Mouse (Mus musculus): ENCODE data around the gene Lrrc8d. TPM values are rescaled to one million over a fixed set of nuclear protein-coding genes. Genes with fewer than 3 reads are reported as not detected.

Gene Lrrc8d
- polyA plus RNA-seq, 1 experiment from 2014 or later, result 11.6 TPM

DNA sequence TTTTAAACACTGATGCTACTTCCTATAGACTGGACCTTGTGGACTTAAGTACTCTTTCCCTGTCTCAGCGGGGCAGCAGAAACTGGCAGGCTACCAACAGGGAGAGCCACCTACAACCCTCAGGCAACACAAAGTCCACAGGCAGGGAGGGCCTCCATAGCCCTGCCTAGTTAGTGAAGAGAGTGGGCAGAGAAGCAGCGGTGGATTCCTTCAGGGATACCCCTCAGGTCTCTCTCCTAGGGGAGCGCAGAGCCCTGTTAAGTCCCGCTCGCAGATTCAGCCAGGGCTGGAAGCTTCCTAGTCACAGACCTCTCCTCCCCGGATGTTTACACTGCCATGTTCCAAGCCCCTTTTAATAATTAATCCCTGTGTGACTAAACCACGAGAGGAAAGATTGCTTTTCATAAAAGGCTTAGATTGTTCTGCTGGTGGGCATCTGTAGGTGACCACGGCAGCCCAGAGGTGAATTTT lies 92.6 kb downstream of the Lrrc8d start:
- Histone ChIP-seq H3K27ac (ENCODE audit: low read depth) (peak overlapping the region; percentile 87), H3K4me2 (ENCODE audit: low read depth, low read length) (peak overlapping the region; percentile 61), H3K4me3 (ENCODE audit: low read depth, low read length) (peak overlapping the region; percentile 30; the same call in 1 of the 2 replicates), H3K4me1 (ENCODE audit: insufficient read depth) (peaks cover 23% of the 10 kb centered on the region), H3K9me3 (ENCODE audit: low read length) (no peaks in the 10 kb centered on the region), H3K27me3 (ENCODE audit: insufficient read depth, low read length) (no peaks in the 10 kb centered on the region), H3K9ac (replicated peaks) (peak overlapping the region; percentile 54), H3K36me3 (replicated peaks; ENCODE audit: insufficient read depth, low read length) (no peaks in the 10 kb centered on the region)
- TF ChIP-seq CTCF (IDR thresholded peaks at IDR 0.05; ENCODE audit: low read depth) (no peak), EP300 (IDR thresholded peaks at IDR 0.05; ENCODE audit: low read depth) (no peak)
- 43% methylated on average over 8 of the region's 8 CpGs for WGBS (ENCODE audit: insufficient replicate concordance)
- peak; percentile 89 for ATAC-seq
- DNase-seq, result peak; percentile 55

DNA sequence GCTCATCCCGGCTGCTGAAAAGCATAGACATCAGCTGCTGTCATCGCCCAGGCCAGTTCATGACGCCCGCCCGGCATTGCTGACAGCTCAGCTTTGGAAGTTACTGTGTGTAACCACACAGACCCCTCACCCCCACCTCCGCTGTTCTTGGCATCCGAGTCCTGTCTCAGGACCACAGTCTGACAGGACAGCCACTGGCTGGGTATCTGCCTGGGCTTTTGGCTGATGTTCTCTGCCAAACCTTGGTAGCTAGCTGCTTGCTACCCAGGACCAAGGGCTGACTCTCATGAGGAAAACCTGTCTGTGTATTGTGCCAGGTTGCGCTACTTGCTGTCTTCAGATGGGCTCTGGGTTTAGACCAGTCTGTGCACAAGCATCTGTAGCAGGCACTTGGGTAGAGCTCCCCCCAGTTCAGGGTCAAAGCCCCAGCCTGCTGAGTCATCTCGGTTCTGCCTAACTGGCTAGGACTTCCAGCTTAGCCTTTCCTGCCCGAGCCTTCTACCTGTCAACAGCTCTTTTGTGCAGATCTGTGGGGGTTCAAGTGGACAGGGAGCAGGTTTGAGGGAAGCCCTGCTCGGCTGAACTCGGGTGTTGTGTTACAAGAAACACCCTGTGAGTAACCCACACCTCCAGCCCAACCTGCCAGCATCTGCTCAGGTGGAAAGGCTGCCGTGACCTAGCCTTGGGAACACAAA lies 93.2 kb downstream of the Lrrc8d start:
- peak overlapping the region; percentile 54 for H3K9ac ChIP-seq (replicated peaks)
- WGBS (ENCODE audit: insufficient replicate concordance), result 39% methylated on average over 13 of the region's 13 CpGs
- peaks cover 23% of the 10 kb centered on the region for H3K4me1 ChIP-seq (ENCODE audit: insufficient read depth)
- H3K36me3 ChIP-seq (replicated peaks; ENCODE audit: insufficient read depth, low read length), result no peaks in the 10 kb centered on the region
- DNase-seq (peak; percentile 38), ATAC-seq (peak; percentile 65)
- peak overlapping the region; percentile 87 for H3K27ac ChIP-seq (ENCODE audit: low read depth)
- H3K4me2 ChIP-seq (ENCODE audit: low read depth, low read length), result peak overlapping the region; percentile 61
- TF ChIP-seq CTCF (IDR thresholded peaks at IDR 0.05; ENCODE audit: low read depth) (no peak), EP300 (IDR thresholded peaks at IDR 0.05; ENCODE audit: low read depth) (no peak)
- H3K4me3 ChIP-seq (ENCODE audit: low read depth, low read length), result peak overlapping the region; percentile 30; the same call in 1 of the 2 replicates
- no peaks in the 10 kb centered on the region for H3K9me3 ChIP-seq (ENCODE audit: low read length)
- H3K27me3 ChIP-seq (ENCODE audit: insufficient read depth, low read length), result no peaks in the 10 kb centered on the region

DNA sequence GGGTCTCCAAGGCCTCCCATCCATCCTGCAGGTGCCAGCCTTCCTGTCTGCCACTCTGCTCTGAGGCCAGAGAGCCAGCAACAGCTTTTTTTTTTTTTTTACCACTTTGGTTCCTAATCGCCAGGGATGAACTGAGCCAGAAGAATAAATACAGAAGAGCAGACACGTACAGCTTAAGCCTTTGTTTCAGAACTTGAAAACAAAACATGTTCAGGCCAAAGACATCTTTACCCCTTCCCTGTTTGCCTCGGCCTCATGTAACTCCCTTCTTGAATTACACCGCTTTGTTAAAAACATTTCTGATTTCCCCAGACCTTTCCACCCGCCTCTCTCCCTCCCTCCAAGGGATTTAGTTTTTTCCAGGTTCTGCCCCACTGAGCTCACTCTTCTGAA lies 93.8 kb downstream of the Lrrc8d start:
- Histone ChIP-seq H3K9me3 (ENCODE audit: low read length) (no peaks in the 10 kb centered on the region), H3K27me3 (ENCODE audit: insufficient read depth, low read length) (no peaks in the 10 kb centered on the region), H3K9ac (replicated peaks) (0 out of 2 replicates have a peak overlapping the region, but pooled peaks have one; percentile 54), H3K4me3 (ENCODE audit: low read depth, low read length) (no peak overlapping the region), H3K4me1 (ENCODE audit: insufficient read depth) (peaks cover 25% of the 10 kb centered on the region), H3K27ac (ENCODE audit: low read depth) (peak overlapping the region; percentile 87), H3K4me2 (ENCODE audit: low read depth, low read length) (peak overlapping the region; percentile 61; the same call in 1 of the 2 replicates), H3K36me3 (replicated peaks; ENCODE audit: insufficient read depth, low read length) (no peaks in the 10 kb centered on the region)
- WGBS (ENCODE audit: insufficient replicate concordance), result 68% methylated on average over 5 of the region's 5 CpGs
- DNase-seq, result no peak
- ATAC-seq, result no peak
- TF ChIP-seq CTCF (IDR thresholded peaks at IDR 0.05; ENCODE audit: low read depth) (no peak), EP300 (IDR thresholded peaks at IDR 0.05; ENCODE audit: low read depth) (no peak)

DNA sequence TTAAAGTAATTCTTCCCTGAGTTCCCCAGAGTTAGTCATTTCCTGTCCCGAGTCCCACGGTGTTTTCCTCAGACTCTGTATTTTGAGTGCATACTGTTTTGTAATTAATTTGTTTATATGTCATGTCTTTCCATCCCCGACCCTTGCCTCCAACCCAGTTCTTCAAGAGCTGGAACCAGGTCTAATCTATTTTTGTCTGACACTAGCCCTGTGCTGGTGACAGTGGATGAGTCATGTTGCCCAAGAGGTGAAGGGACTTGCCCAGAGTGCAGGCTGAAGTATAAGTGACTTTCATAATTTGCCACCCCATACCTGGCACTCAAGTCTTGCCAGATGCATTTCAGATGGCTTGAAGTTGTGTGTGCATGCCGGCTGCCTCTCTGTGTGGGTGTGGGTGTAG lies 98.7 kb downstream of the Lrrc8d start:
- ATAC-seq, result no peak
- DNase-seq, result no peak
- Histone ChIP-seq H3K4me1 (ENCODE audit: insufficient read depth) (peaks cover 24% of the 10 kb centered on the region), H3K4me3 (ENCODE audit: low read depth, low read length) (no peak overlapping the region), H3K36me3 (replicated peaks; ENCODE audit: insufficient read depth, low read length) (no peaks in the 10 kb centered on the region), H3K9me3 (ENCODE audit: low read length) (no peaks in the 10 kb centered on the region), H3K9ac (replicated peaks) (no peak overlapping the region), H3K4me2 (ENCODE audit: low read depth, low read length) (no peak overlapping the region), H3K27ac (ENCODE audit: low read depth) (no peak overlapping the region), H3K27me3 (ENCODE audit: insufficient read depth, low read length) (no peaks in the 10 kb centered on the region)
- WGBS (ENCODE audit: insufficient replicate concordance), result 61% methylated on average over 4 of the region's 4 CpGs
- TF ChIP-seq CTCF (IDR thresholded peaks at IDR 0.05; ENCODE audit: low read depth), result no peak
- no peak for TF ChIP-seq EP300 (IDR thresholded peaks at IDR 0.05; ENCODE audit: low read depth)

DNA sequence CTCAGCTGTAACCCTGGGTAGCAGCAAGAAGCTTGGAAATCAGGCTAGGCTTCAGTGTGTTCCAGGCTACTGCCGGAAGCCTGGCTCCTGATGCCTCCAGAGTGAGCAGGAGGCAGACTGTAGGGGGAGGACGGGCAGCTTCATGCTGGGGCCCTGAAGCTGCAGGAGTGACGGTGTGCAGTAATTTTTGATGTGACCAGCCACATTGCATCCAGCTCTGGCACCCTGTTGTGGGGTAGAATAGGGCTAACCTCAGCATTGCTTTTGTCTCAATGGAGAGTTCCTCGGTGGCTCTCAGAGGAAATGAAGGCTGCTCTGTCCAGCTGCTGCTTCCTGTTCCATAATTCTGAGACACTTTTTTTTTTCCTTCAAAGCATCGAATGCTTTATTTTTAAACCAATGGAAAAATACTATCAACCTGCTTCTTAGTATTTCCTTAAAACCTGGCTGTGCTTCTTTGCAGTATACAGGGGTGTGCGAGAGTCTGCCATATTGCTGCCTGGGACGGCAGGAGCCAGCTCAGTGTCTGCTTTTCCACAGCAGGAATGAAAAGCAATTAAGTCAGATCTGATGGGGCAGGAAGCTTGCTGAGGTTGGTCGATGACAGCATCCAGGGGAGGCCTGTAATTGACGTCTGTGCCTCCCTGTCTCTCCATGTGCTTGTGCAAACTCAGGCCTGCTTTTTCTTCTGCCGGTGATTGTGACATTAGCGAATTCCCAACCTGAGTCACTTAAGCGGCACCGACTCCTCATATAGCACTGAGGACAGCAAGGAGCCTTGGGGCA lies 100.3 kb downstream of the Lrrc8d start:
- Histone ChIP-seq H3K27me3 (ENCODE audit: insufficient read depth, low read length) (no peaks in the 10 kb centered on the region), H3K4me3 (ENCODE audit: low read depth, low read length) (no peak overlapping the region), H3K27ac (ENCODE audit: low read depth) (peak overlapping the region; percentile 79), H3K4me2 (ENCODE audit: low read depth, low read length) (no peak overlapping the region), H3K36me3 (replicated peaks; ENCODE audit: insufficient read depth, low read length) (no peaks in the 10 kb centered on the region), H3K9me3 (ENCODE audit: low read length) (no peaks in the 10 kb centered on the region), H3K9ac (replicated peaks) (no peak overlapping the region), H3K4me1 (ENCODE audit: insufficient read depth) (peaks cover 24% of the 10 kb centered on the region)
- TF ChIP-seq EP300 (IDR thresholded peaks at IDR 0.05; ENCODE audit: low read depth) (no peak), CTCF (IDR thresholded peaks at IDR 0.05; ENCODE audit: low read depth) (no peak)
- DNase-seq, result no peak
- WGBS (ENCODE audit: insufficient replicate concordance), result 35% methylated on average over 13 of the region's 13 CpGs
- ATAC-seq, result peak; percentile 79

DNA sequence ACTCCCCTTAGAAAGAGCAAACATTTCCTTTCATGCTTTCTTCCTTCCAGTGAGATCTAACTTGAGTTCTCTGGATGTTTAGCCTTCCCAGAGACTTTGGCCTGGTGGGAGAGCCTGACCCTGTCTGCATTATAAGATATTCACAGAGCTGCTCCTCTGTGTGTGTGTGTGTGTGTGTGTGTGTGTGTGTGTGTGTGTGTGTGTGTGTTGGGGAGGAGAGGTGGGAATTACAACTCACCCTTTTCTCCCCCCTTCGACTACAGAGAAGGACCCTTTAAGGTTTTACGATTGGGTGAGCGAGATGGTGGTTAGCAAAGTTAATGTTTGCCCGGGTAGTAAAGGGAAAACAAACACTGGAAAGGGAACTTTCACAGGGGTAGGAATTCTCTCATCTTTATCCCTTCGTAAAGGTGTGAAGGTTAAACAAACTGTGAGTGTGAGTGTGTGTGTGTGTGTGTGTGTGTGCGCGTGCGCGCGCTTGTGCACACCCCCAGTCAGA lies 101.3 kb downstream of the Lrrc8d start:
- Histone ChIP-seq H3K9me3 (ENCODE audit: low read length) (no peaks in the 10 kb centered on the region), H3K27ac (ENCODE audit: low read depth) (peak overlapping the region; percentile 79), H3K4me1 (ENCODE audit: insufficient read depth) (peaks cover 24% of the 10 kb centered on the region), H3K9ac (replicated peaks) (no peak overlapping the region), H3K36me3 (replicated peaks; ENCODE audit: insufficient read depth, low read length) (no peaks in the 10 kb centered on the region), H3K4me2 (ENCODE audit: low read depth, low read length) (peak overlapping the region; percentile 32), H3K4me3 (ENCODE audit: low read depth, low read length) (no peak overlapping the region), H3K27me3 (ENCODE audit: insufficient read depth, low read length) (no peaks in the 10 kb centered on the region)
- 57% methylated on average over 10 of the region's 10 CpGs for WGBS (ENCODE audit: insufficient replicate concordance)
- ATAC-seq (peak; percentile 64), DNase-seq (no peak)
- no peak for TF ChIP-seq CTCF (IDR thresholded peaks at IDR 0.05; ENCODE audit: low read depth)
- TF ChIP-seq EP300 (IDR thresholded peaks at IDR 0.05; ENCODE audit: low read depth), result no peak

Data from liver, postnatal 0 days (tissue).